Mouse (Mus musculus): ENCODE measurements at regions not wholly inside any gene's neighbourhood (a gene's known extent, or its start where the extent isn't known, plus 50 kb on each side); places are given as distances from the start of the nearest gene placed in this dataset.

DNA sequence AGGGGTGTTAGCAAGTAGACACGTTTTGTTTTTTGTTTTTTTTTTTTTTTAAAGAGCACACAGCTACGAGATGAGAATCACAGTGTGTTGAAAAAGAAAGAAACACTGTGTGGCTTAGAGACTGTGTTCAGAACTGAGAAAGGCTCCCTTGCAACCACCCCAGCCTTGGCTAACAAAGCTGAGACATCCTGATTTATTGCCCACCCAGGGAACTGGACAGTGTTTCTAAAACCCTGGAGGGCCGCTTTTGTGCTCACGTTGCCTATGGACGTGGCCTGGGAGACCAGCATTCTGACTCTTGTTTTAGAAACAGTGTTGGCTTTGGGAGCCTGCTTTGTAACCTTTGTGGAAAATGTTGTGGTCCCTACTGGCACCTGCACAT, 174.3 kb upstream of the Nr4a3 start:
- TF ChIP-seq USF1 (IDR thresholded peaks at IDR 0.05; ENCODE audit: low read depth) (no peak), CEBPB (IDR thresholded peaks at IDR 0.05; ENCODE audit: low read depth) (no peak), MAX (IDR thresholded peaks at IDR 0.05) (no peak), FOSL1 (IDR thresholded peaks at IDR 0.05; ENCODE audit: insufficient read depth, low read length, poor library complexity, severe bottlenecking) (no peak), MYOG (IDR thresholded peaks at IDR 0.05; ENCODE audit: control insufficient read depth, extremely low read depth, insufficient read length) (no peak), CTCF (IDR thresholded peaks at IDR 0.05; ENCODE audit: control insufficient read depth, insufficient read depth, insufficient read length) (no peak), MYOD1 (IDR thresholded peaks at IDR 0.05; ENCODE audit: control insufficient read depth, insufficient read length, low read depth) (no peak)
- H3K27me3 ChIP-seq (ENCODE audit: control insufficient read depth, insufficient read depth, insufficient read length), result no peaks in the 10 kb centered on the region
- no peaks in the 10 kb centered on the region for H3K79me3 ChIP-seq (ENCODE audit: low read depth)
- H3ac ChIP-seq (ENCODE audit: control insufficient read depth, insufficient read length, low read depth), result no peak overlapping the region
- H3K79me2 ChIP-seq (ENCODE audit: control insufficient read depth, insufficient read depth), result no peaks in the 10 kb centered on the region
- no peak overlapping the region for H3K4me3 ChIP-seq (ENCODE audit: insufficient read depth, poor library complexity, severe bottlenecking)
- no peaks in the 10 kb centered on the region for H3K36me3 ChIP-seq (ENCODE audit: control insufficient read depth, insufficient read depth)

DNA sequence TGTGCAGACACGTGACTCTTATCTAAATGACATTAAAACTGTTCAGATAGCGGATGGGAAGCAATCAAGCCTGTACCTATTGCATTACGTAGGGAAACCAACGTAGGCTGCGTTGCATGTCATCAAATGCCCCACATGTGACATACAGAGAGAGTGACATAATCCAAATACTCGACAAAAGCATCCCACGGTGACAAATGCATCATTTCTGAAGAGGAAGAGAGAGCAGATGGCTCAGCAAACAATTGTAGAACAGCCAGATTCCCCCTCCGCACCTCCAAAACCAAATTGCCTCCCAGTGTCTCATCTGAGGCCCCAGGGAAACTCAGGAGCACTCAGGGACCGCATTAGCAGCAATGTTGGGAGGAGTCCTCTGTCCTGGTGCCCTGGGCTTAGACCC, 163.4 kb upstream of the Nr4a3 start:
- TF ChIP-seq MYOG (IDR thresholded peaks at IDR 0.05; ENCODE audit: control insufficient read depth, extremely low read depth, insufficient read length) (no peak), MYOD1 (IDR thresholded peaks at IDR 0.05; ENCODE audit: control insufficient read depth, insufficient read length, low read depth) (no peak), MAX (IDR thresholded peaks at IDR 0.05) (no peak), FOSL1 (IDR thresholded peaks at IDR 0.05; ENCODE audit: insufficient read depth, low read length, poor library complexity, severe bottlenecking) (no peak), USF1 (IDR thresholded peaks at IDR 0.05; ENCODE audit: low read depth) (no peak), CEBPB (IDR thresholded peaks at IDR 0.05; ENCODE audit: low read depth) (no peak), CTCF (IDR thresholded peaks at IDR 0.05; ENCODE audit: control insufficient read depth, insufficient read depth, insufficient read length) (no peak)
- Histone ChIP-seq H3ac (ENCODE audit: control insufficient read depth, insufficient read length, low read depth) (no peak overlapping the region), H3K79me2 (ENCODE audit: control insufficient read depth, insufficient read depth) (no peaks in the 10 kb centered on the region), H3K27me3 (ENCODE audit: control insufficient read depth, insufficient read depth, insufficient read length) (no peaks in the 10 kb centered on the region), H3K79me3 (ENCODE audit: low read depth) (no peaks in the 10 kb centered on the region), H3K36me3 (ENCODE audit: control insufficient read depth, insufficient read depth) (no peaks in the 10 kb centered on the region), H3K4me3 (ENCODE audit: insufficient read depth, poor library complexity, severe bottlenecking) (no peak overlapping the region)

DNA sequence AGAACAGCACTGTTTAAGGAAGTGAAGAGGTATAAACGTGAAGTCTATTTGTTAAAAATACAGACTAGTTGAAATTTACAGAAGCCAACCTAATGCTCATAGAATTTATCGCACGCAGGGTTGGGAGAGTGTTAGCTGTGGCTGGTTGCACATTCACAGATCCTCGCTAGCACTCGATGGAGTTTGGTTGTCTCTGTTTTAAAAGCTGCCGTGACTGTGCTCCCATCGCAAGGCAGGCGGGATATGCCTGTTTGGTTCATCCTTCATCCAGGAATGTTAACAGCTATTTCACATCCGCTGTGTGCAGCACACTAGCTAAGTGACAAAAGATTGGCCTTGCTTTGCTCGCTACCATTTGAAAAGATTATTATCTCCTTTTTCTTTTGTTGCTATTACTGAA, 162.9 kb upstream of the Nr4a3 start:
- TF ChIP-seq MYOG (IDR thresholded peaks at IDR 0.05; ENCODE audit: control insufficient read depth, extremely low read depth, insufficient read length), result no peak
- no peak for TF ChIP-seq FOSL1 (IDR thresholded peaks at IDR 0.05; ENCODE audit: insufficient read depth, low read length, poor library complexity, severe bottlenecking)
- no peak for TF ChIP-seq CEBPB (IDR thresholded peaks at IDR 0.05; ENCODE audit: low read depth)
- no peak for TF ChIP-seq USF1 (IDR thresholded peaks at IDR 0.05; ENCODE audit: low read depth)
- no peak overlapping the region for H3ac ChIP-seq (ENCODE audit: control insufficient read depth, insufficient read length, low read depth)
- H3K79me3 ChIP-seq (ENCODE audit: low read depth), result no peaks in the 10 kb centered on the region
- H3K36me3 ChIP-seq (ENCODE audit: control insufficient read depth, insufficient read depth), result no peaks in the 10 kb centered on the region
- H3K27me3 ChIP-seq (ENCODE audit: control insufficient read depth, insufficient read depth, insufficient read length), result no peaks in the 10 kb centered on the region
- no peaks in the 10 kb centered on the region for H3K79me2 ChIP-seq (ENCODE audit: control insufficient read depth, insufficient read depth)
- no peak overlapping the region for H3K4me3 ChIP-seq (ENCODE audit: insufficient read depth, poor library complexity, severe bottlenecking)

DNA sequence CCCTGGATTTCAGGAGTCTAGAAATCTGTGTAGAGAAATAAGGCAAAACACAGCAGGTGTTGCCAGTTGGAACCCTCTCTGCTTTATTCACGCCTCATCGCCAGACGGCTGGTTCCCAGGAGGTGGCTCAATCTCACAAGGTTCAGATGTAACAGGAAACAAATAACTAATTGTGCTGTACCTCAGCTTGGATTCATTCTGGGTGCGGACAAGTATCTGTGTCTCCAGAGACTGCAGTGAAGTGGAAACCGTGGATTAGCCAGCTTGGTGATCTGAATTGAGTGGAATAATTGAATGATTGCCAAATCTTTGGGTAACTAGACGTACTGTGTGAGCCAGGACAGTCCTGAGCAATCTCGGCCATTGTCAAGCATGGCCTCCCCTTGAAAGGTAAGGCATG, 145.4 kb upstream of the Nr4a3 start:
- Histone ChIP-seq H3K36me3 (ENCODE audit: control insufficient read depth, insufficient read depth) (no peaks in the 10 kb centered on the region), H3K27me3 (ENCODE audit: control insufficient read depth, insufficient read depth, insufficient read length) (no peaks in the 10 kb centered on the region), H3K4me3 (ENCODE audit: insufficient read depth, poor library complexity, severe bottlenecking) (no peak overlapping the region), H3ac (ENCODE audit: control insufficient read depth, insufficient read length, low read depth) (no peak overlapping the region), H3K79me3 (ENCODE audit: low read depth) (no peaks in the 10 kb centered on the region), H3K79me2 (ENCODE audit: control insufficient read depth, insufficient read depth) (no peaks in the 10 kb centered on the region)
- no peak for TF ChIP-seq FOSL1 (IDR thresholded peaks at IDR 0.05; ENCODE audit: insufficient read depth, low read length, poor library complexity, severe bottlenecking)
- no peak for TF ChIP-seq CEBPB (IDR thresholded peaks at IDR 0.05; ENCODE audit: low read depth)

DNA sequence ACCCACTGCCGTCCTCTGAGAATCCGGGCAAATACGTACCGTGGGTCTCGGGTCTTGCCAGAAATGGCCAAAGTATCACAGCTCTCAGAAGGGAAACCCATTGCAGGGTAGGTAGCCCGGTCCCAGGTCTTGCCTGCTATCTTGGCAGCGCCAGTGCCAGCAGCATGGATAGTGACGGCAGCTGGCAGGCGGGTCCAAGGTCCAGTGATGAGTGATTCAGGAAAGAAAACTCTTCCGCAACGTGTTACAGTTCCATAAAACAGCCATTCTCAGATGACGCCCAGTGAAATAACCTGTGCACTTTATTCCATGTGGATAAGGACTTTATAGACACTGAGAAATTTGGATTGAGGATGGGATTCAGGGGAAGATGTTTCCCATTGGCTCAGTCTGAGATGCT, 142.2 kb upstream of the Nr4a3 start:
- Histone ChIP-seq H3K4me3 (ENCODE audit: insufficient read depth, poor library complexity, severe bottlenecking) (no peak overlapping the region), H3K27me3 (ENCODE audit: control insufficient read depth, insufficient read depth, insufficient read length) (no peaks in the 10 kb centered on the region), H3K36me3 (ENCODE audit: control insufficient read depth, insufficient read depth) (no peaks in the 10 kb centered on the region), H3ac (ENCODE audit: control insufficient read depth, insufficient read length, low read depth) (no peak overlapping the region), H3K79me2 (ENCODE audit: control insufficient read depth, insufficient read depth) (no peaks in the 10 kb centered on the region), H3K79me3 (ENCODE audit: low read depth) (no peaks in the 10 kb centered on the region)
- TF ChIP-seq USF1 (IDR thresholded peaks at IDR 0.05; ENCODE audit: low read depth) (no peak), MYOG (IDR thresholded peaks at IDR 0.05; ENCODE audit: control insufficient read depth, extremely low read depth, insufficient read length) (no peak), FOSL1 (IDR thresholded peaks at IDR 0.05; ENCODE audit: insufficient read depth, low read length, poor library complexity, severe bottlenecking) (no peak), CTCF (IDR thresholded peaks at IDR 0.05; ENCODE audit: control insufficient read depth, insufficient read depth, insufficient read length) (no peak), CEBPB (IDR thresholded peaks at IDR 0.05; ENCODE audit: low read depth) (no peak), MYOD1 (IDR thresholded peaks at IDR 0.05; ENCODE audit: control insufficient read depth, insufficient read length, low read depth) (no peak), MAX (IDR thresholded peaks at IDR 0.05) (no peak)

DNA sequence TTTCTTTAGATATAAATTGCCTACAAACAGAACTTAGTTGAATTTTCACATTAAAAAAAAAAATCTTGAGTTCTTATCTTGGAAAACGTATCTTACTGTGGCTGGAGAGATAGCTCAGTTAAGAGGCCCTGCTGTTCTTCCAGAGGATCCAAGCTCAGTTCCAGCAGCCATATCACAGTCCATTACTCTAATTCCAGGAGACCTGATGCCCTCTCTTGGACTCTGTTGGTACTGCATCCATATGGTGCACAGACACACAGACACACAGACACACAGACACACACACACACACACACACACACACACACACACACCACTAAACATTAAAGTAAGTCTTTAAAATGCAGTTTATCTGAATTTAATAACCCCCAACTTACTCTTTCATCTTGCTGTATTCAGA, 132.7 kb upstream of the Nr4a3 start:
- Histone ChIP-seq H3K79me2 (ENCODE audit: control insufficient read depth, insufficient read depth) (no peaks in the 10 kb centered on the region), H3K27me3 (ENCODE audit: control insufficient read depth, insufficient read depth, insufficient read length) (no peaks in the 10 kb centered on the region), H3K4me3 (ENCODE audit: insufficient read depth, poor library complexity, severe bottlenecking) (no peak overlapping the region), H3K79me3 (ENCODE audit: low read depth) (no peaks in the 10 kb centered on the region), H3ac (ENCODE audit: control insufficient read depth, insufficient read length, low read depth) (no peak overlapping the region), H3K36me3 (ENCODE audit: control insufficient read depth, insufficient read depth) (no peaks in the 10 kb centered on the region)
- TF ChIP-seq FOSL1 (IDR thresholded peaks at IDR 0.05; ENCODE audit: insufficient read depth, low read length, poor library complexity, severe bottlenecking) (no peak), CTCF (IDR thresholded peaks at IDR 0.05; ENCODE audit: control insufficient read depth, insufficient read depth, insufficient read length) (no peak), MYOD1 (IDR thresholded peaks at IDR 0.05; ENCODE audit: control insufficient read depth, insufficient read length, low read depth) (no peak), MAX (IDR thresholded peaks at IDR 0.05) (no peak), USF1 (IDR thresholded peaks at IDR 0.05; ENCODE audit: low read depth) (no peak), MYOG (IDR thresholded peaks at IDR 0.05; ENCODE audit: control insufficient read depth, extremely low read depth, insufficient read length) (no peak), CEBPB (IDR thresholded peaks at IDR 0.05; ENCODE audit: low read depth) (no peak)
